Comparison of ENCODE assay signal across 24 mouse cellular contexts in genomic region chr9:34875238-34875637, GRCm38 (mm10).
DNase-seq lines count a peak whose midpoint lies in the region; ATAC-seq and TF ChIP-seq lines count a peak whose summit lies in the region.
"Had no signal": no experiment of that assay in that cellular context is flagged by ENCODE, and none has a peak within 500 bp of the region (broad histone marks: within the 10 kb centered on the region; RNA-seq: fewer than 3 reads in every experiment).

No protein-coding gene starts in this region.

- peak overlapping the region; percentile 84 for H3K27ac ChIP-seq in hindbrain, embryonic 10.5 days
- no peak overlapping the region for H3K27ac ChIP-seq in hindbrain, embryonic 13.5 days
- no peak overlapping the region for H3K27ac ChIP-seq in lung, postnatal 0 days (ENCODE audit: low read length)
- H3K27ac ChIP-seq: embryonic facial prominence, embryonic 15.5 days; kidney, embryonic 15.5 days; limb, embryonic 15.5 days; liver, embryonic 14.5 days; midbrain, embryonic 13.5 days; neural tube, embryonic 13.5 days had no signal

- no peak overlapping the region for H3K4me3 ChIP-seq in hindbrain, embryonic 10.5 days
- H3K4me3 ChIP-seq in hindbrain, embryonic 13.5 days, result no peak overlapping the region
- H3K4me3 ChIP-seq in lung, adult 2 months (replicated peaks; ENCODE audit: extremely low read depth, low read depth, low read length), result no peak overlapping the region
- H3K4me3 ChIP-seq in lung, postnatal 0 days (ENCODE audit: low read depth, low read length), result no peak overlapping the region
- H3K4me3 ChIP-seq: embryonic facial prominence, embryonic 15.5 days; kidney, embryonic 15.5 days; limb, embryonic 15.5 days; midbrain, embryonic 13.5 days; myocyte; neural tube, embryonic 13.5 days had no signal

- intact Hi-C loops in left cerebral cortex, postnatal 25 days (cut with DNase I), result no loop called here

- no peak overlapping the region for H3K4me2 ChIP-seq in hindbrain, embryonic 13.5 days
- H3K4me2 ChIP-seq in lung, postnatal 0 days (replicated peaks; ENCODE audit: low read depth, low read length), result no peak overlapping the region
- H3K4me2 ChIP-seq: embryonic facial prominence, embryonic 15.5 days; heart, embryonic 11.5 days; kidney, embryonic 15.5 days; limb, embryonic 15.5 days; midbrain, embryonic 13.5 days; neural tube, embryonic 13.5 days had no signal

- 74% methylated on average over 6 of the region's 6 CpGs for WGBS in hindbrain, embryonic 10.5 days
- 75% methylated on average over 6 of the region's 6 CpGs for WGBS in hindbrain, embryonic 13.5 days
- 59% methylated on average over 6 of the region's 6 CpGs for WGBS in lung, adult 2 months
- 48% methylated on average over 6 of the region's 6 CpGs for WGBS in lung, postnatal 0 days

- ATAC-seq in hindbrain, embryonic 13.5 days (ENCODE audit: low FRiP score), result no peak
- ATAC-seq in lung, postnatal 0 days, result peak; percentile 57
- ATAC-seq in monocyte, adult 5-6 weeks (replicated peaks; ENCODE audit: insufficient number of reproducible peaks, low FRiP score, low TSS enrichment, poor library complexity, severe bottlenecking), result no peak
- ATAC-seq: activated CD4-positive, CD25-positive, alpha-beta regulatory T cell, adult 4 months; forebrain, embryonic 16.5 days; intestine, postnatal 0 days; midbrain, embryonic 13.5 days had no signal

- H3K9ac ChIP-seq in hindbrain, embryonic 13.5 days, result no peak overlapping the region
- H3K9ac ChIP-seq in lung, postnatal 0 days (replicated peaks; ENCODE audit: low read depth), result no peak overlapping the region
- H3K9ac ChIP-seq: embryonic facial prominence, embryonic 15.5 days; kidney, embryonic 15.5 days; limb, embryonic 15.5 days; liver, embryonic 14.5 days; midbrain, embryonic 13.5 days; neural tube, embryonic 13.5 days had no signal

- TF ChIP-seq POLR2A in lung, adult 2 months (IDR thresholded peaks at IDR 0.05; ENCODE audit: borderline replicate concordance, extremely low read depth, low read depth, low read length), result no peak

- H3K36me3 ChIP-seq in hindbrain, embryonic 10.5 days, result no peaks in the 10 kb centered on the region
- no peaks in the 10 kb centered on the region for H3K36me3 ChIP-seq in hindbrain, embryonic 13.5 days
- H3K36me3 ChIP-seq in lung, postnatal 0 days (ENCODE audit: insufficient read depth, low read length), result no peaks in the 10 kb centered on the region
- H3K36me3 ChIP-seq: embryonic facial prominence, embryonic 15.5 days; kidney, embryonic 15.5 days; limb, embryonic 15.5 days; midbrain, embryonic 13.5 days; neural tube, embryonic 13.5 days had no signal

- peaks cover 46% of the 10 kb centered on the region for H3K27me3 ChIP-seq in hindbrain, embryonic 10.5 days (ENCODE audit: insufficient read depth, poor library complexity, severe bottlenecking)
- 0 out of 2 replicates have a peak, but pooled peaks cover 11% of the 10 kb centered on the region for H3K27me3 ChIP-seq in hindbrain, embryonic 13.5 days
- H3K27me3 ChIP-seq in lung, postnatal 0 days (replicated peaks; ENCODE audit: insufficient read depth, low read length), result no peaks in the 10 kb centered on the region
- H3K27me3 ChIP-seq: embryonic facial prominence, embryonic 15.5 days; kidney, embryonic 15.5 days; limb, embryonic 15.5 days; midbrain, embryonic 13.5 days; neural tube, embryonic 13.5 days had no signal

- peak; percentile 6 for DNase-seq in hindbrain, embryonic 10.5 days (ENCODE audit: low spot score)
- peak; percentile 49 for DNase-seq in lung, adult 2 months
- peak; percentile 44 for DNase-seq in lung, postnatal 0 days (ENCODE audit: low spot score)
- no peak for DNase-seq in layer of hippocampus, adult 8-10 months (ENCODE audit: low spot score in 2 of 2)
- no peak for DNase-seq in left cerebral cortex, postnatal 25 days (ENCODE audit: low spot score in 2 of 2)
- DNase-seq: adrenal gland, postnatal 10 days; cerebellum, adult 8-10 months; gastrocnemius, postnatal 14 days; heart, adult 11 months; kidney, postnatal 36 days; thymus, postnatal 14 days had no signal

- no peaks in the 10 kb centered on the region for H3K9me3 ChIP-seq in hindbrain, embryonic 10.5 days
- no peaks in the 10 kb centered on the region for H3K9me3 ChIP-seq in hindbrain, embryonic 13.5 days
- H3K9me3 ChIP-seq in lung, postnatal 0 days (ENCODE audit: low read length), result no peaks in the 10 kb centered on the region
- H3K9me3 ChIP-seq: embryonic facial prominence, embryonic 15.5 days; kidney, embryonic 15.5 days; limb, embryonic 15.5 days; midbrain, embryonic 13.5 days; neural tube, embryonic 13.5 days had no signal

- H3K4me1 ChIP-seq in hindbrain, embryonic 10.5 days (replicated peaks), result peaks cover 37% of the 10 kb centered on the region
- peaks cover 16% of the 10 kb centered on the region for H3K4me1 ChIP-seq in hindbrain, embryonic 13.5 days (replicated peaks)
- no peaks in the 10 kb centered on the region for H3K4me1 ChIP-seq in lung, adult 2 months (ENCODE audit: control insufficient read depth, insufficient read depth, low read length)
- H3K4me1 ChIP-seq in lung, postnatal 0 days (ENCODE audit: insufficient read depth, low read depth, low read length), result no peaks in the 10 kb centered on the region
- H3K4me1 ChIP-seq: embryonic facial prominence, embryonic 15.5 days; kidney, embryonic 15.5 days; limb, embryonic 15.5 days had no signal

- no peak for TF ChIP-seq EP300 in lung, postnatal 0 days (IDR thresholded peaks at IDR 0.05)

- TF ChIP-seq CTCF in lung, adult 2 months (IDR thresholded peaks at IDR 0.05; ENCODE audit: insufficient read depth, low read length), result no peak
- TF ChIP-seq CTCF in lung, postnatal 0 days (IDR thresholded peaks at IDR 0.05), result no peak

Comparison
In these comparisons a context has a peak if more than half of its experiments do, and no peak if none do; other contexts are left out.
1. DNase-seq: peak in hindbrain, embryonic 10.5 days (single experiment), lung, adult 2 months (single experiment) and lung, postnatal 0 days (single experiment); none in layer of hippocampus, adult 8-10 months (0 of 2) and left cerebral cortex, postnatal 25 days (0 of 2).